Mouse (Mus musculus) CH12.LX (cell line): Measurements from ENCODE around the gene Ap2s1. TPM values are rescaled to one million over a fixed set of nuclear protein-coding genes. Genes with fewer than 3 reads are reported as not detected.

Experiments used
- DNase-seq: peaks from one replicate; pipeline ENCODE4 v3.0.0-alpha.2; 2013; ENCODE audit errors: extremely low read depth
- H3K27ac ChIP-seq: 2 replicates; pipeline ENCODE4 v1.5.1; 2012; ENCODE audit warnings: low read depth, mild to moderate bottlenecking, control low read depth, moderate library complexity; ENCODE audit not compliant: insufficient read depth
- H3K27me3 ChIP-seq: replicated peaks from 2 replicates; pipeline ENCODE3; 2012; ENCODE audit warnings: inconsistent platforms
- H3K36me3 ChIP-seq, 2 experiments: replicated peaks in 1 of 2; 2 replicates each; pipeline versions ENCODE3 to v1.6.1; 2012; ENCODE audit warnings: inconsistent platforms in 1 of 2, low read length in 1 of 2, mild to moderate bottlenecking in 1 of 2, mixed read lengths in 1 of 2, moderate library complexity in 1 of 2; ENCODE audit not compliant: control insufficient read depth in 1 of 2, insufficient read depth in 1 of 2
- H3K4me1 ChIP-seq, 2 experiments: 2 replicates each; pipeline ENCODE4 v1.6.1; 2012; ENCODE audit warnings: inconsistent platforms in 1 of 2, moderate library complexity in 1 of 2; ENCODE audit not compliant: insufficient read depth in 2 of 2, control insufficient read depth in 1 of 2
- H3K4me2 ChIP-seq: 2 replicates; pipeline ENCODE4 v1.6.1; 2012; ENCODE audit warnings: low read depth, mild to moderate bottlenecking, control low read depth; ENCODE audit not compliant: poor library complexity, insufficient read depth, severe bottlenecking
- H3K4me3 ChIP-seq, 3 experiments: fragments of 150-350 bp in 1 of 3; sonication (generic) in 1 of 3; replicated peaks in 1 of 3; 2 replicates each; pipeline versions ENCODE3 to v1.5.1; 2011 to 2012; ENCODE audit warnings: low read depth in 2 of 3, low read length in 2 of 3, mild to moderate bottlenecking in 2 of 3, moderate library complexity in 2 of 3, control low read depth in 1 of 3, improper control_type of control experiment in 1 of 3, inconsistent platforms in 1 of 3, mixed read lengths in 1 of 3; ENCODE audit not compliant: poor library complexity in 1 of 3
- H3K79me2 ChIP-seq: replicated peaks from 2 replicates; pipeline ENCODE4 v1.6.1; 2012; ENCODE audit warnings: mild to moderate bottlenecking, moderate library complexity; ENCODE audit not compliant: control insufficient read depth, poor library complexity, insufficient read depth, severe bottlenecking; ENCODE audit errors: extremely low read depth
- H3K9ac ChIP-seq: 2 replicates; pipeline ENCODE4 v1.6.1; 2012; ENCODE audit warnings: low read depth, mild to moderate bottlenecking, control low read depth, moderate library complexity; ENCODE audit not compliant: insufficient read depth
- H3K9me3 ChIP-seq: replicated peaks from 2 replicates; pipeline ENCODE3; 2012; ENCODE audit warnings: low read length, inconsistent platforms, mixed read lengths
- CHD2 ChIP-seq: IDR thresholded peaks from 2 replicates; pipeline ENCODE4 v1.6.1; 2011; ENCODE audit warnings: low read length, improper control_type of control experiment
- CTCF ChIP-seq, 2 experiments: IDR thresholded peaks in 1 of 2; conservative IDR thresholded peaks in 1 of 2; 2 replicates each; pipeline ENCODE4 v1.5.1; 2011 to 2012; ENCODE audit warnings: low read depth in 2 of 2, low read length in 2 of 2, improper control_type of control experiment in 1 of 2, inconsistent platforms in 1 of 2, mild to moderate bottlenecking in 1 of 2, moderate library complexity in 1 of 2
- EP300 ChIP-seq: IDR thresholded peaks from 2 replicates; pipeline ENCODE4 v1.6.1; 2011; ENCODE audit warnings: low read length, improper control_type of control experiment
- ETS1 ChIP-seq: conservative IDR thresholded peaks from 2 replicates; pipeline ENCODE4 v1.6.1; 2012; ENCODE audit warnings: low read depth, mild to moderate bottlenecking, inconsistent platforms, low read length, improper control_type of control experiment, moderate library complexity
- JUND ChIP-seq: conservative IDR thresholded peaks from 2 replicates; pipeline ENCODE4 v1.6.1; 2011; ENCODE audit warnings: low read depth, low read length, improper control_type of control experiment
- KAT2A ChIP-seq: IDR thresholded peaks from 2 replicates; pipeline ENCODE4 v1.6.1; 2012; ENCODE audit warnings: low read length, improper control_type of control experiment, inconsistent platforms; ENCODE audit not compliant: insufficient replicate concordance
- MAX ChIP-seq: IDR thresholded peaks from 2 replicates; pipeline ENCODE4 v1.6.1; 2011; ENCODE audit warnings: low read length, improper control_type of control experiment
- MAZ ChIP-seq: IDR thresholded peaks from 2 replicates; pipeline ENCODE4 v1.6.1; 2012; ENCODE audit warnings: low read depth, mild to moderate bottlenecking, inconsistent platforms, low read length, improper control_type of control experiment, moderate library complexity
- MEF2A ChIP-seq: IDR thresholded peaks from 2 replicates; pipeline ENCODE4 v1.6.1; 2014; ENCODE audit warnings: low read depth, mild to moderate bottlenecking, inconsistent platforms, low read length, improper control_type of control experiment, borderline replicate concordance
- NRF1 ChIP-seq: IDR thresholded peaks from 2 replicates; pipeline ENCODE4 v1.6.1; 2014; ENCODE audit warnings: low read depth, mild to moderate bottlenecking, inconsistent platforms, low read length, improper control_type of control experiment, moderate library complexity
- RCOR1 ChIP-seq: conservative IDR thresholded peaks from 2 replicates; pipeline ENCODE4 v1.6.1; 2012; ENCODE audit warnings: low read depth, mild to moderate bottlenecking, inconsistent platforms, low read length, improper control_type of control experiment
- SIN3A ChIP-seq: IDR thresholded peaks from 2 replicates; pipeline ENCODE4 v1.6.1; 2012; ENCODE audit warnings: low read length, improper control_type of control experiment, inconsistent platforms
- SMC3 ChIP-seq: IDR thresholded peaks from 2 replicates; pipeline ENCODE4 v1.6.1; 2011; ENCODE audit warnings: low read depth, low read length, improper control_type of control experiment
- TBP ChIP-seq: conservative IDR thresholded peaks from 2 replicates; pipeline ENCODE4 v1.6.1; 2011; ENCODE audit warnings: low read depth, low read length, improper control_type of control experiment
- TCF12 ChIP-seq: IDR thresholded peaks from 2 replicates; pipeline ENCODE4 v1.6.1; 2014; ENCODE audit warnings: low read depth, mild to moderate bottlenecking, inconsistent platforms, low read length, improper control_type of control experiment
- USF1 ChIP-seq: IDR thresholded peaks from 2 replicates; pipeline ENCODE4 v1.6.1; 2014; ENCODE audit warnings: low read depth, mild to moderate bottlenecking, inconsistent platforms, low read length, improper control_type of control experiment
- ZMIZ1 ChIP-seq: IDR thresholded peaks from 2 replicates; pipeline ENCODE4 v1.6.1; 2012; ENCODE audit warnings: low read depth, mild to moderate bottlenecking, inconsistent platforms, low read length, improper control_type of control experiment
- ZNF384 ChIP-seq: IDR thresholded peaks from 2 replicates; pipeline ENCODE4 v1.6.1; 2012; ENCODE audit warnings: low read depth, low read length, improper control_type of control experiment, inconsistent platforms
- dilution Hi-C: fragments of 300-500 bp; cut with MboI; formaldehyde crosslinking; loops from 2 replicates; pipeline ENCODE4 v1.14.3; 2020; ENCODE audit warnings: low sequenced_read_pairs; ENCODE audit not compliant: extremely low pct_unique_long_range_greater_than_20kb, extremely low pct_ligation_motif_present
- in situ Hi-C: fragments of 300-500 bp; cut with MboI; formaldehyde crosslinking; loops from 3 replicates; pipeline ENCODE4 v1.14.3; 2019; ENCODE audit warnings: low sequenced_read_pairs, low pct_ligation_motif_present, low pct_unique_long_range_greater_than_20kb, mixed read lengths
- polyA plus RNA-seq: library from polyadenylated mRNA; unstranded; fragments of >175 nt; gene quantifications from 2 replicates; pipeline ENCODE4 v1.2.1, GENCODE M21; 2012; ENCODE audit warnings: low read depth; ENCODE audit not compliant: insufficient read length
- total RNA-seq, 2 experiments: library from RNA; depleted of rRNA; stranded (reverse); fragments of 300-350 nt in 1 of 2; fragments of >200 nt in 1 of 2; gene quantifications; 2 replicates each; pipeline ENCODE4 v1.2.3; 2012 to 2014

The Ap2s1 gene
- total and polyA plus RNA-seq, 3 experiments = 180 to 232 (median 202) TPM

- peak overlapping the region; percentile 34; the same call in 1 of the 2 replicates for H3K9ac ChIP-seq
- H3K9me3 ChIP-seq = no peaks in the 10 kb centered on the region
- no peak for DNase-seq
- H3K79me2 ChIP-seq = peaks cover 12% of the 10 kb centered on the region; the same call in 1 of the 2 replicates
- peak overlapping the region; percentile 59 for H3K4me2 ChIP-seq
- no peak overlapping the region for H3K27ac ChIP-seq
- dilution Hi-C loops = no loop called here
- no peaks in the 10 kb centered on the region for H3K27me3 ChIP-seq
- peak overlapping the region in 2 of 3 experiments; percentile 94 to 95 for H3K4me3 ChIP-seq
- TF ChIP-seq MEF2A (no peak), ZNF384 (no peak), USF1 (no peak), SMC3 (no peak), RCOR1 (no peak), ETS1 (no peak), SIN3A (no peak), TBP (no peak), MAZ (no peak), KAT2A (no peak)
- in situ Hi-C loops = no loop called here
- H3K4me1 ChIP-seq = peaks cover 5 to 21% of the 10 kb centered on the region in 2 experiments
- peaks cover 0 to 22% of the 10 kb centered on the region in 2 experiments for H3K36me3 ChIP-seq
Measured at GRCm38 (mm10) chr7:16737606-16738072, 571 bp upstream of the Ap2s1 start.

DNA sequence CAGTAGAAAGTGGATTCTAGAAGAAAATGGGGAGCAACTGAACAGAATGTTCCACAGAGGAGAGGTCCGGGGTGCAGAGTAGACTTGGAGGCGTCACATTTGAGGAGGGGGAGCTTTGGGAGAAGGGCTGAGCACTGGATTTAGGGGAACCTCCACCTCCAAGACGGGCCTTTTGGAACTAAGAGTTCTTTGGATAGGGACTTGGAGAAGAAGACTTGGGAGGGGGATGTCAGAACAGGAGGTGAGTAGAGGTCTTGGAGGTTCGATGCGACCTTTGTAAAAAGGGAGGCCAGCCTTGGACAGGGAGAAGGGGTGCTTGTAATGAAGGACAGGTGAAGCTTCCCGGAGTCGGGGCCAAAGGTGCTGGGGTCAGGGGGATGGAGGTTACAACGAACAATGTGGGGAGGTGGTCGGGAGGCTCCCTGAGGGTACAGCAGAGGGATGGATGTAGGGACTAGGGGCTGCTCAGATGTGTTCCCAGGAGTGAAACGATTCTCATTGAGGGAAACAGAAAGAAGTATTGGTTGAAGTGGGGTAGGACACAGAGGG, 920 bp downstream of the Ap2s1 start:
- in situ Hi-C loops = no loop called here
- Histone ChIP-seq H3K4me1 (peaks cover 5 to 21% of the 10 kb centered on the region in 2 experiments), H3K4me3 (peak overlapping the region; percentile 79 to 95 (median 94)), H3K9ac (peak overlapping the region; percentile 81), H3K4me2 (peak overlapping the region; percentile 89), H3K36me3 (peaks cover 12 to 37% of the 10 kb centered on the region in 2 experiments), H3K9me3 (no peaks in the 10 kb centered on the region), H3K27me3 (no peaks in the 10 kb centered on the region), H3K27ac (no peak overlapping the region), H3K79me2 (peaks cover 12% of the 10 kb centered on the region; the same call in 1 of the 2 replicates)
- no peak for DNase-seq
- dilution Hi-C loops = no loop called here
- no peak for TF ChIP-seq SMC3
- no peak for TF ChIP-seq TCF12
- no peak for TF ChIP-seq MAX
- TF ChIP-seq MAZ = no peak
- TF ChIP-seq CTCF (conservative IDR thresholded peaks at IDR 0.05 in 1 of 2, IDR thresholded peaks at IDR 0.05 in 1 of 2; ENCODE audit: low read depth in 2 of 2, low read length in 2 of 2) = no peak
- no peak for TF ChIP-seq ZMIZ1
- TF ChIP-seq NRF1 = no peak
- TF ChIP-seq EP300 = no peak
- TF ChIP-seq CHD2 = no peak
- no peak for TF ChIP-seq JUND
